Mouse (Mus musculus) bone marrow, adult 2 months (tissue): ENCODE results near the gene Mrps17.
A peak's percentile ranks its signal among the peaks of the same experiment; 100 is the strongest.

Experiments used
- CTCF ChIP-seq: fragments of 200-500 bp; IDR thresholded peaks from 2 replicates; pipeline ENCODE4 v1.5.1; 2011; ENCODE audit warnings: low read length, control low read depth; ENCODE audit not compliant: control insufficient read depth, insufficient read depth
- POLR2A ChIP-seq: fragments of 200-500 bp; IDR thresholded peaks from 2 replicates; pipeline ENCODE4 v1.6.1; 2011; ENCODE audit warnings: low read depth, mild to moderate bottlenecking, control low read depth, low read length, borderline replicate concordance; ENCODE audit not compliant: control insufficient read depth

DNA sequence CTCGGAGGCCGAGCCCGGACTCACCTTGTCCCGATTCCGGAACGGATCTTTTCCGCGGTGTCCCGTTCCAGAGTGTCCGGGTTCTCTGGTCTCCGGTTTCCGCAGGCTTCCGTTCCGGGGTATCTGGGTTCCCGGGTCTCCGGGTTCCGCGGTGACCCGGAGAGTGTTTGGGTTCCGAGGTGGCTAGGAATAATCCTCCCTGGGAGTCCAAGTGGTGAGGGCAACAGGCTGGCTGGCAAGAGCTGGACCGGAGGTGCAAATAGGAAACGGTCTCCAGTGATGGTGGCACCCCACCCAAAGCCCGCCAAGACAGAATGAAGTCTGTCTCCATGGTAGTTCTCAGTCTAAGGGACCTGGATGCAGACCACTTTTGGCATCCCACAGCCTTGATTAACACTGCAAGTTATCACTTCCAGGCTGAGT is 45.2 kb upstream of the Mrps17 start, which contains the start of gene Zfp11:
- TF ChIP-seq CTCF: no peak
- peak; percentile 41; the same call in 1 of the 2 replicates for TF ChIP-seq POLR2A
